Mouse (Mus musculus) MEL (cell line): Measurements from ENCODE around the gene Tmem178b. TPM values are rescaled to one million over a fixed set of nuclear protein-coding genes. Genes with fewer than 3 reads are reported as not detected.

Source experiments
- DNase-seq: peaks from one replicate; pipeline ENCODE4 v3.0.0; 2011; ENCODE audit warnings: low read depth, low spot score
- H3K27ac ChIP-seq: 2 replicates; pipeline ENCODE4 v1.5.1; 2012; ENCODE audit warnings: low read depth, mild to moderate bottlenecking, control low read depth, low read length, moderate library complexity; ENCODE audit not compliant: control insufficient read depth
- H3K27me3 ChIP-seq, 2 experiments: fragments of 150-350 bp in 1 of 2; sonication (generic) in 1 of 2; 2 replicates each; pipeline ENCODE4 v1.6.1; 2012; ENCODE audit warnings: low read length in 2 of 2, mild to moderate bottlenecking in 2 of 2, improper control_type of control experiment in 1 of 2, moderate library complexity in 1 of 2; ENCODE audit not compliant: insufficient read depth in 2 of 2, control insufficient read depth in 1 of 2
- H3K36me3 ChIP-seq, 2 experiments: 2 replicates each; pipeline ENCODE4 v1.6.1; 2012 to 2014; ENCODE audit warnings: low read length in 2 of 2, improper control_type of control experiment in 1 of 2, inconsistent platforms in 1 of 2, mild to moderate bottlenecking in 1 of 2; ENCODE audit not compliant: insufficient read depth in 2 of 2, control insufficient read depth in 1 of 2
- H3K4me1 ChIP-seq, 2 experiments: fragments of 150-350 bp in 1 of 2; sonication (generic) in 1 of 2; 2 replicates each; pipeline ENCODE4 v1.6.1; 2012; ENCODE audit warnings: low read length in 2 of 2, improper control_type of control experiment in 1 of 2, mild to moderate bottlenecking in 1 of 2; ENCODE audit not compliant: insufficient read depth in 2 of 2, control insufficient read depth in 1 of 2
- H3K4me3 ChIP-seq, 2 experiments: fragments of 150-350 bp in 1 of 2; sonication (generic) in 1 of 2; 2 replicates each; pipeline ENCODE4 v1.5.1; 2012; ENCODE audit warnings: low read depth in 2 of 2, low read length in 2 of 2, mild to moderate bottlenecking in 2 of 2, moderate library complexity in 2 of 2, control low read depth in 1 of 2, improper control_type of control experiment in 1 of 2; ENCODE audit not compliant: control insufficient read depth in 1 of 2, insufficient read depth in 1 of 2
- H3K79me2 ChIP-seq: 2 replicates; pipeline ENCODE4 v1.6.1; 2012; ENCODE audit warnings: mild to moderate bottlenecking, low read length, moderate library complexity; ENCODE audit not compliant: control insufficient read depth, poor library complexity, insufficient read depth
- H3K9ac ChIP-seq: 2 replicates; pipeline ENCODE4 v1.6.1; 2012; ENCODE audit warnings: low read depth, mild to moderate bottlenecking, control low read depth, low read length, moderate library complexity; ENCODE audit not compliant: control insufficient read depth, poor library complexity, severe bottlenecking
- H3K9me3 ChIP-seq: fragments of 150-350 bp; sonication (generic); replicated peaks from 2 replicates; pipeline ENCODE4 v1.6.1; 2012; ENCODE audit warnings: mild to moderate bottlenecking, low read length, improper control_type of control experiment, moderate library complexity; ENCODE audit not compliant: insufficient read depth
- BHLHE40 ChIP-seq: IDR thresholded peaks from 2 replicates; pipeline ENCODE4 v1.6.1; 2012; ENCODE audit warnings: low read depth, mild to moderate bottlenecking, inconsistent platforms, low read length, improper control_type of control experiment, borderline replicate concordance
- CHD2 ChIP-seq: IDR thresholded peaks from 2 replicates; pipeline ENCODE4 v1.6.1; 2011; ENCODE audit warnings: low read length, improper control_type of control experiment
- CTCF ChIP-seq, 3 experiments: IDR thresholded peaks in 2 of 3; conservative IDR thresholded peaks in 1 of 3; 2 replicates each; pipeline ENCODE4 v1.5.1; 2011 to 2012; ENCODE audit warnings: low read length in 3 of 3, low read depth in 2 of 3, mild to moderate bottlenecking in 2 of 3, improper control_type of control experiment in 1 of 3, inconsistent platforms in 1 of 3, mixed read lengths in 1 of 3, moderate library complexity in 1 of 3; ENCODE audit not compliant: control insufficient read depth in 1 of 3, insufficient read depth in 1 of 3, poor library complexity in 1 of 3, severe bottlenecking in 1 of 3
- E2F4 ChIP-seq: IDR thresholded peaks from 2 replicates; pipeline ENCODE4 v1.6.1; 2011; ENCODE audit warnings: low read depth, low read length, improper control_type of control experiment, borderline replicate concordance
- ELF1 ChIP-seq: IDR thresholded peaks from 2 replicates; pipeline ENCODE4 v1.6.1; 2014; ENCODE audit warnings: low read depth, mild to moderate bottlenecking, inconsistent platforms, low read length, improper control_type of control experiment, moderate library complexity
- GABPA ChIP-seq: IDR thresholded peaks from 2 replicates; pipeline ENCODE4 v1.6.1; 2012; ENCODE audit warnings: low read depth, mild to moderate bottlenecking, inconsistent platforms, low read length, improper control_type of control experiment, moderate library complexity
- GATA1 ChIP-seq: IDR thresholded peaks from 2 replicates; pipeline ENCODE4 v1.6.1; 2011; ENCODE audit warnings: low read depth, low read length, improper control_type of control experiment
- HCFC1 ChIP-seq: IDR thresholded peaks from 2 replicates; pipeline ENCODE4 v1.6.1; 2012; ENCODE audit warnings: low read depth, mild to moderate bottlenecking, inconsistent platforms, low read length, improper control_type of control experiment, moderate library complexity
- JUND ChIP-seq: IDR thresholded peaks from 2 replicates; pipeline ENCODE4 v1.6.1; 2011; ENCODE audit warnings: low read depth, mild to moderate bottlenecking, improper control_type of control experiment, low read length
- MAZ ChIP-seq: IDR thresholded peaks from 2 replicates; pipeline ENCODE4 v1.6.1; 2012; ENCODE audit warnings: low read depth, mild to moderate bottlenecking, inconsistent platforms, low read length, improper control_type of control experiment
- MXI1 ChIP-seq: IDR thresholded peaks from 2 replicates; pipeline ENCODE4 v1.6.1; 2011; ENCODE audit warnings: mild to moderate bottlenecking, low read depth, low read length, improper control_type of control experiment
- MYB ChIP-seq: IDR thresholded peaks from 2 replicates; pipeline ENCODE4 v1.6.1; 2011; ENCODE audit warnings: mild to moderate bottlenecking, low read depth, low read length, improper control_type of control experiment
- NELFE ChIP-seq: IDR thresholded peaks from 2 replicates; pipeline ENCODE4 v1.6.1; 2011; ENCODE audit warnings: low read depth, low read length, improper control_type of control experiment
- NRF1 ChIP-seq: IDR thresholded peaks from 2 replicates; pipeline ENCODE4 v1.6.1; 2014; ENCODE audit warnings: low read depth, mild to moderate bottlenecking, inconsistent platforms, low read length, improper control_type of control experiment, moderate library complexity; ENCODE audit not compliant: poor library complexity, insufficient read depth, severe bottlenecking
- POLR2AphosphoS5 ChIP-seq: IDR thresholded peaks from 2 replicates; pipeline ENCODE4 v1.6.1; 2012; ENCODE audit warnings: low read depth, borderline replicate concordance, mild to moderate bottlenecking, inconsistent platforms, low read length, moderate library complexity, mixed read lengths
- RCOR1 ChIP-seq: IDR thresholded peaks from 2 replicates; pipeline ENCODE4 v1.6.1; 2012; ENCODE audit warnings: low read depth, mild to moderate bottlenecking, inconsistent platforms, low read length, improper control_type of control experiment
- SIN3A ChIP-seq: IDR thresholded peaks from 2 replicates; pipeline ENCODE4 v1.6.1; 2012; ENCODE audit warnings: low read length, improper control_type of control experiment, inconsistent platforms
- SMC3 ChIP-seq: IDR thresholded peaks from 2 replicates; pipeline ENCODE4 v1.6.1; 2011; ENCODE audit warnings: low read depth, low read length, improper control_type of control experiment
- TAL1 ChIP-seq: IDR thresholded peaks from 2 replicates; pipeline ENCODE4 v1.6.1; 2012; ENCODE audit warnings: mild to moderate bottlenecking, inconsistent platforms, low read length, moderate library complexity, mixed read lengths
- UBTF ChIP-seq: IDR thresholded peaks from 2 replicates; pipeline ENCODE4 v1.6.1; 2012; ENCODE audit warnings: low read depth, mild to moderate bottlenecking, inconsistent platforms, low read length, improper control_type of control experiment, moderate library complexity, borderline replicate concordance; ENCODE audit not compliant: insufficient read depth
- USF1 ChIP-seq: IDR thresholded peaks from 2 replicates; pipeline ENCODE4 v1.6.1; 2014; ENCODE audit warnings: low read depth, mild to moderate bottlenecking, inconsistent platforms, low read length, improper control_type of control experiment, moderate library complexity
- ZC3H11A ChIP-seq: IDR thresholded peaks from 2 replicates; pipeline ENCODE4 v1.6.1; 2012; ENCODE audit warnings: low read depth, mild to moderate bottlenecking, inconsistent platforms, low read length, improper control_type of control experiment
- ZMIZ1 ChIP-seq: IDR thresholded peaks from 2 replicates; pipeline ENCODE4 v1.6.1; 2012; ENCODE audit warnings: low read depth, mild to moderate bottlenecking, inconsistent platforms, low read length, improper control_type of control experiment, moderate library complexity
- ZNF384 ChIP-seq: IDR thresholded peaks from 2 replicates; pipeline ENCODE4 v1.6.1; 2012; ENCODE audit warnings: low read depth, mild to moderate bottlenecking, inconsistent platforms, low read length, improper control_type of control experiment
- polyA plus RNA-seq, 2 experiments: library from polyadenylated mRNA; stranded (reverse) in 1 of 2; unstranded in 1 of 2; fragments of >175 nt in 1 of 2; fragments of >200 nt in 1 of 2; gene quantifications; 2 replicates each; pipeline versions ENCODE4 v1.2.1 to v1.2.4; 2012; ENCODE audit warnings: low replicate concordance in 2 of 2, low read depth in 1 of 2; ENCODE audit not compliant: insufficient read length in 2 of 2, insufficient read depth in 1 of 2, missing spikeins in 1 of 2
- total RNA-seq: library from RNA; depleted of rRNA; stranded (reverse); fragments of 300-350 nt; gene quantifications from 2 replicates; pipeline ENCODE4 v1.2.3, GENCODE M21; 2012

The Tmem178b gene
- total and polyA plus RNA-seq, 3 experiments = not detected

DNA sequence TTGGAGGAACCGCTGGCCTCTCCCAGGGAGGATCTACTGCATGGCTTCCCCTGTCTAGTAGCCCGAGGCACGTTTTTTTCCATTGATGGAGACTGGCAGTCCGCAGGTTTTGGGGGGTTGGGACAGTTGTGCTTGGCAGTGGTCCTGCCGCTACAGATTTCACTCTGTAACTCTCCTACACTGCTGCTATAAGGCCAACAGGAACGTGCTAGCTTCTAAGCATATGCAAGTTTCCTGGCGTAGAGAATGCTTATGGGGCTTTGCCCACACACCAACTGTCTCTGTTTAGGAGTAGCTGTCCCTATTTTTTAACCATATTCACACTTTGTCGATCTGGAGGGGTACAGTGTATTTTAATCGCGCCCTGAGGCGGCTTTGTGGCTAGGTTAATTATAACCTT is 30.8 kb downstream of the Tmem178b start:
- H3K4me3 ChIP-seq = no peak overlapping the region
- TF ChIP-seq GATA1 (no peak), UBTF (no peak), USF1 (no peak), MAZ (no peak), SIN3A (no peak), GABPA (no peak), NELFE (no peak), BHLHE40 (no peak), RCOR1 (no peak), ZNF384 (no peak)
- H3K9me3 ChIP-seq = no peaks in the 10 kb centered on the region
- H3K79me2 ChIP-seq = no peaks in the 10 kb centered on the region
- H3K9ac ChIP-seq = no peak overlapping the region
- DNase-seq = no peak
- H3K36me3 ChIP-seq = no peaks in the 10 kb centered on the region
- no peaks in the 10 kb centered on the region for H3K27me3 ChIP-seq
- H3K4me1 ChIP-seq = no peaks in the 10 kb centered on the region
- H3K27ac ChIP-seq = no peak overlapping the region

DNA sequence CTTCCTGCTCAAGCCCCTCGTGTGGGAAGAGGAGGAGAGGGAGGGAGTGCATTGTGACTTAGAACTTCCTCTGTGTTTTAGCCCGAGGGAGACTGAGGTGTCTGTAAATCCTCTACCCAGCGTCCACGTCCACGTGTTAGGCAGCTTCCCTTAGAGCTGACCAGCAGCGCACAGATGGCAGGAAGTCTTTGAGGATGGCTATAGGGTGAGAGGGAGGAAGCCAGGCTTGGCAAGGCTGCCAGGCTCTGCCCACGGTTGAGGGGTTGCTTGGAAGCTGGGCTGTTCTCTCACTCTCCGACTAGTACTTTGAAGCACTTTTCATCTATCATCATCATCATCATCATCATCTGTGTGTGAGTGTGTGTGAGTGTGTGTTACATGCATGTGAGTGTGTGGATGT is 41.9 kb downstream of the Tmem178b start:
- no peaks in the 10 kb centered on the region for H3K27me3 ChIP-seq
- TF ChIP-seq UBTF (no peak), RCOR1 (no peak), SMC3 (no peak), HCFC1 (no peak), CTCF (IDR thresholded peaks at IDR 0.05 in 2 of 3, conservative IDR thresholded peaks at IDR 0.05 in 1 of 3; ENCODE audit: control insufficient read depth in 1 of 3, insufficient read depth in 1 of 3, low read depth in 2 of 3, low read length in 3 of 3, poor library complexity in 1 of 3, severe bottlenecking in 1 of 3) (no peak), ELF1 (no peak), USF1 (no peak), NRF1 (no peak), POLR2AphosphoS5 (no peak), TAL1 (no peak), ZMIZ1 (no peak), MYB (no peak), CHD2 (no peak), MAZ (no peak), E2F4 (no peak), MXI1 (no peak), ZNF384 (no peak), JUND (no peak), ZC3H11A (no peak)
- no peak overlapping the region for H3K27ac ChIP-seq
- no peaks in the 10 kb centered on the region for H3K79me2 ChIP-seq
- no peak overlapping the region for H3K4me3 ChIP-seq
- no peaks in the 10 kb centered on the region for H3K9me3 ChIP-seq
- no peaks in the 10 kb centered on the region for H3K36me3 ChIP-seq
- H3K4me1 ChIP-seq = no peaks in the 10 kb centered on the region
- H3K9ac ChIP-seq = no peak overlapping the region
- DNase-seq = no peak
